Mouse (Mus musculus): ENCODE measurements around the gene Spag16. TPM values are rescaled to one million over a fixed set of nuclear protein-coding genes. Genes with fewer than 3 reads are reported as not detected.

Gene Spag16
- total and polyA plus RNA-seq, 3 experiments = not detected

DNA sequence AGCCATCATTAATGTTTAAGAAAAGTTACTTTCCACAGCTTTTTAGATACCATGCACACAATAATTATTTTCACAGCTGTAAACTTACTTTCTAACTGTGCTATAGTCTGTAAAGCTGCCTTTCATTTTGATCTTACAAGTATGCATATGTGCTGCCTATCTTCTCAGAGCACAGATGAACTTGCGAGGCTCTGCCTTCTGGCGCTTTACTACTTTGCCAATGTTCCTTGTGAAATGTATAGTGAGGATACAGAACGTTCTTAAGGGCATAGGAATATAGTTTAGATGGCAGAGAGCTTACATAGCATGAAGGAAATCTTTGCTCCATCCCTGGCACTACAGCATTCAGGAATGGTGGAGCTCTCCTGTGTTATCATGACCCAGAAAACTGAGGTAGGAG lies 210.6 kb downstream of the Spag16 start:
- Histone ChIP-seq H3K9ac (ENCODE audit: insufficient read depth, low read depth) (no peak overlapping the region), H3K4me1 (ENCODE audit: control insufficient read depth in 1 of 2, insufficient read depth in 2 of 2) (no peaks in the 10 kb centered on the region), H3K4me2 (ENCODE audit: insufficient read depth, low read depth, poor library complexity, severe bottlenecking) (no peak overlapping the region), H3K36me3 (replicated peaks in 1 of 2; ENCODE audit: control insufficient read depth in 1 of 2, insufficient read depth in 1 of 2, low read length in 1 of 2) (no peaks in the 10 kb centered on the region), H3K4me3 (replicated peaks in 1 of 3; ENCODE audit: low read depth in 2 of 3, low read length in 2 of 3, poor library complexity in 1 of 3) (no peak overlapping the region), H3K9me3 (replicated peaks; ENCODE audit: low read length) (no peaks in the 10 kb centered on the region), H3K79me2 (replicated peaks; ENCODE audit: control insufficient read depth, extremely low read depth, insufficient read depth, poor library complexity, severe bottlenecking) (no peaks in the 10 kb centered on the region), H3K27me3 (replicated peaks) (no peaks in the 10 kb centered on the region), H3K27ac (ENCODE audit: insufficient read depth, low read depth) (no peak overlapping the region)
- TF ChIP-seq SIN3A (IDR thresholded peaks at IDR 0.05; ENCODE audit: low read length) (no peak), IRF4 (IDR thresholded peaks at IDR 0.05; ENCODE audit: low read depth, low read length) (no peak), CHD1 (IDR thresholded peaks at IDR 0.05; ENCODE audit: low read depth, low read length) (no peak), TCF12 (IDR thresholded peaks at IDR 0.05; ENCODE audit: low read depth, low read length) (no peak), MEF2A (IDR thresholded peaks at IDR 0.05; ENCODE audit: borderline replicate concordance, low read depth, low read length) (no peak), MAX (IDR thresholded peaks at IDR 0.05; ENCODE audit: low read length) (no peak), ZMIZ1 (IDR thresholded peaks at IDR 0.05; ENCODE audit: low read depth, low read length) (no peak), USF1 (IDR thresholded peaks at IDR 0.05; ENCODE audit: low read depth, low read length) (no peak), BHLHE40 (IDR thresholded peaks at IDR 0.05; ENCODE audit: low read depth, low read length) (no peak), CTCF (conservative IDR thresholded peaks at IDR 0.05 in 1 of 2, IDR thresholded peaks at IDR 0.05 in 1 of 2; ENCODE audit: low read depth in 2 of 2, low read length in 2 of 2) (no peak)
- dilution Hi-C loops (cut with MboI; ENCODE audit: extremely low pct_ligation_motif_present, extremely low pct_unique_long_range_greater_than_20kb, low sequenced_read_pairs) = no loop called here
- DNase-seq (ENCODE audit: extremely low read depth) = no peak
- in situ Hi-C loops (cut with MboI; ENCODE audit: low pct_ligation_motif_present, low pct_unique_long_range_greater_than_20kb, low sequenced_read_pairs) = no loop called here

DNA sequence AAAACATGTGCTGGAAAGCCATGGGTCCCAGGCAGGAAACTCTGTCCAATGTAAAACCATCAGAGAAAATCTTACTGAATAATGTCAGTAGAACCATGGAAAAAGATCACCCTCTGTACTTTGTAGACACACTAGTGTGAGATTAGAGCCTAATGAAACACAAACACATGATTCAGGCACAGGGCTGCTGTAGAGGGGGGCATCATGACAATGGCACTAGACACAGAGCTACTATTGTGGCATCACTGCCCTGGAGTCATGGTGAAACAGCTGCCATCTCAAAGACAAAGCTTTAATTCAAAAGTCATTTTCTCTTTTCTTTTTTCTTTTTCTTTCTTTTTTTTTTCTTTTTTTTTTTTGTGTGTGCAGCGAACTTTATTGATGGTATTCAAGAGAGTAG lies 240.6 kb downstream of the Spag16 start:
- dilution Hi-C loops (cut with MboI; ENCODE audit: extremely low pct_ligation_motif_present, extremely low pct_unique_long_range_greater_than_20kb, low sequenced_read_pairs) (no loop called here), in situ Hi-C loops (cut with MboI; ENCODE audit: low pct_ligation_motif_present, low pct_unique_long_range_greater_than_20kb, low sequenced_read_pairs) (no loop called here)
- no peaks in the 10 kb centered on the region for H3K27me3 ChIP-seq (replicated peaks)

DNA sequence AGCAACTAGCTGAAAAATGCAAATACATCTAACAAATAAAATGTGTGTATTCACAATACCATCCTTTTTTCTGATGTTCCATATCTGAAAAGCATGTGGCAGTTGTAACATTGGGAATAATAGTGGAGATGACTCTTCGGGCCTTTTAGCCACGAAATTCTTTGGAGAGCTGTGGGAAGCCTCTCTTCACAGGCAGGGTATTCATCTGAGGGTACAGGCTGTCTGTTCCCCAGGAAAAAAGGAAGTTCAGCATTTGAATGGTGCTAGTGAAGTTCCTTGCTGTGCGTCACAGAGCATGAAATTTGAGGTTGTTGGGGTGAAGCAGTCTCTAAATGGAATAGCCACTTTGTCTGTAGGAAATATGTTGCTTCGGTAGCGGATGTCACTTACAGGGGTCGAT lies 246.7 kb downstream of the Spag16 start:
- no peaks in the 10 kb centered on the region for H3K27me3 ChIP-seq (replicated peaks)
- in situ Hi-C loops (cut with MboI; ENCODE audit: low pct_ligation_motif_present, low pct_unique_long_range_greater_than_20kb, low sequenced_read_pairs) = no loop called here
- no peaks in the 10 kb centered on the region for H3K79me2 ChIP-seq (replicated peaks; ENCODE audit: control insufficient read depth, extremely low read depth, insufficient read depth, poor library complexity, severe bottlenecking)
- H3K36me3 ChIP-seq (replicated peaks in 1 of 2; ENCODE audit: control insufficient read depth in 1 of 2, insufficient read depth in 1 of 2, low read length in 1 of 2) = no peaks in the 10 kb centered on the region
- dilution Hi-C loops (cut with MboI; ENCODE audit: extremely low pct_ligation_motif_present, extremely low pct_unique_long_range_greater_than_20kb, low sequenced_read_pairs) = no loop called here
- no peak overlapping the region for H3K4me2 ChIP-seq (ENCODE audit: insufficient read depth, low read depth, poor library complexity, severe bottlenecking)
- TF ChIP-seq MAFK (IDR thresholded peaks at IDR 0.05; ENCODE audit: insufficient replicate concordance, low read length) = no peak
- TF ChIP-seq NRF1 (IDR thresholded peaks at IDR 0.05; ENCODE audit: low read depth, low read length) = no peak
- no peak for TF ChIP-seq POLR2A (IDR thresholded peaks at IDR 0.05; ENCODE audit: low read depth, low read length)
- no peak for TF ChIP-seq EP300 (IDR thresholded peaks at IDR 0.05; ENCODE audit: low read length)
- TF ChIP-seq JUND (conservative IDR thresholded peaks at IDR 0.05; ENCODE audit: low read depth, low read length) = no peak
- no peak for TF ChIP-seq ETS1 (conservative IDR thresholded peaks at IDR 0.05; ENCODE audit: low read depth, low read length)
- no peak for TF ChIP-seq KAT2A (IDR thresholded peaks at IDR 0.05; ENCODE audit: insufficient replicate concordance, low read length)
- TF ChIP-seq ZC3H11A (IDR thresholded peaks at IDR 0.05; ENCODE audit: low read depth, low read length) = no peak
- TF ChIP-seq E2F4 (IDR thresholded peaks at IDR 0.05; ENCODE audit: insufficient replicate concordance, low read depth, low read length) = no peak
- TF ChIP-seq GABPA (IDR thresholded peaks at IDR 0.05; ENCODE audit: insufficient replicate concordance, low read depth, low read length) = no peak
- TF ChIP-seq BHLHE40 (IDR thresholded peaks at IDR 0.05; ENCODE audit: low read depth, low read length) = no peak
- H3K9ac ChIP-seq (ENCODE audit: insufficient read depth, low read depth) = no peak overlapping the region
- H3K4me3 ChIP-seq (replicated peaks in 1 of 3; ENCODE audit: low read depth in 2 of 3, low read length in 2 of 3, poor library complexity in 1 of 3) = no peak overlapping the region
- H3K9me3 ChIP-seq (replicated peaks; ENCODE audit: low read length) = no peaks in the 10 kb centered on the region
- no peaks in the 10 kb centered on the region for H3K4me1 ChIP-seq (ENCODE audit: control insufficient read depth in 1 of 2, insufficient read depth in 2 of 2)
- DNase-seq (ENCODE audit: extremely low read depth) = no peak
- H3K27ac ChIP-seq (ENCODE audit: insufficient read depth, low read depth) = no peak overlapping the region

More for the DNA sequence above, 240.6 kb downstream of the Spag16 start:
- TF ChIP-seq TBP (conservative IDR thresholded peaks at IDR 0.05; ENCODE audit: low read depth, low read length) (no peak), CTCF (conservative IDR thresholded peaks at IDR 0.05 in 1 of 2, IDR thresholded peaks at IDR 0.05 in 1 of 2; ENCODE audit: low read depth in 2 of 2, low read length in 2 of 2) (no peak)
- Histone ChIP-seq H3K4me3 (replicated peaks in 1 of 3; ENCODE audit: low read depth in 2 of 3, low read length in 2 of 3, poor library complexity in 1 of 3) (no peak overlapping the region), H3K4me1 (ENCODE audit: control insufficient read depth in 1 of 2, insufficient read depth in 2 of 2) (no peaks in the 10 kb centered on the region), H3K4me2 (ENCODE audit: insufficient read depth, low read depth, poor library complexity, severe bottlenecking) (no peak overlapping the region), H3K9me3 (replicated peaks; ENCODE audit: low read length) (no peaks in the 10 kb centered on the region), H3K36me3 (replicated peaks in 1 of 2; ENCODE audit: control insufficient read depth in 1 of 2, insufficient read depth in 1 of 2, low read length in 1 of 2) (no peaks in the 10 kb centered on the region), H3K9ac (ENCODE audit: insufficient read depth, low read depth) (no peak overlapping the region), H3K27ac (ENCODE audit: insufficient read depth, low read depth) (no peak overlapping the region), H3K79me2 (replicated peaks; ENCODE audit: control insufficient read depth, extremely low read depth, insufficient read depth, poor library complexity, severe bottlenecking) (no peaks in the 10 kb centered on the region)
- no peak for DNase-seq (ENCODE audit: extremely low read depth)

Data from CH12.LX (cell line).